Mouse (Mus musculus): Measurements from ENCODE around the gene Eaf2. TPM values are rescaled to one million over a fixed set of nuclear protein-coding genes. Genes with fewer than 3 reads are reported as not detected.
A peak's percentile ranks its signal among the peaks of the same experiment; 100 is the strongest.
"Not testable (repeated sequence)": the region's sequence is repeated elsewhere in the genome, so short reads cannot be mapped to it uniquely, and the experiment has no call there.

Gene Eaf2
- polyA plus RNA-seq, 1 experiment from 2014 or later = 0.84 TPM

DNA sequence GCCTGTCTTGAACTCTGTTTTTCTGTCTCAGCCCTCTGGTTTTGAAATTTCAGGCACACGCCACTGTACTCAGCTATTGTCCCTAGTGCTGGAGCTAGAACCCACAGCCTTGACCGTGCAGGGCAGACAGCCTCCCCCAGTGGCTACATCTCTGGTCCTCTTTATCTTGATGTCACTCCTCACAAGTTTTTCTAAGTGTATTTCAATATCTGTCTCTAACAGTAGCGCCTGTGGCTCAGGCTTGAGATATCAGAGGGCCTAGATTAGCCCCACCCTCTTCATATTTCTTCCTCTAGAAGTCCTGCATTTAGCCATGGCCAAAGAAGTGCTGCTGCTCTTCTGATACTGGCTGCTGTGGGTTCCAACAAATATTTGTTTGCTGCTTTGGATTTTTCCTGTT lies 15.8 kb upstream of the Eaf2 start:
- no peaks in the 10 kb centered on the region for H3K27me3 ChIP-seq
- ATAC-seq (replicated peaks) = no peak
- peaks cover 58% of the 10 kb centered on the region for H3K36me3 ChIP-seq
- no peaks in the 10 kb centered on the region for H3K9me3 ChIP-seq
- no peaks in the 10 kb centered on the region for H3K4me1 ChIP-seq
- no peak overlapping the region for H3K4me3 ChIP-seq
- H3K27ac ChIP-seq (replicated peaks) = no peak overlapping the region
- 94% methylated on average over 3 of the region's 3 CpGs for WGBS
- no peak overlapping the region for H3K4me2 ChIP-seq (replicated peaks)
- no peak overlapping the region for H3K9ac ChIP-seq (replicated peaks)

DNA sequence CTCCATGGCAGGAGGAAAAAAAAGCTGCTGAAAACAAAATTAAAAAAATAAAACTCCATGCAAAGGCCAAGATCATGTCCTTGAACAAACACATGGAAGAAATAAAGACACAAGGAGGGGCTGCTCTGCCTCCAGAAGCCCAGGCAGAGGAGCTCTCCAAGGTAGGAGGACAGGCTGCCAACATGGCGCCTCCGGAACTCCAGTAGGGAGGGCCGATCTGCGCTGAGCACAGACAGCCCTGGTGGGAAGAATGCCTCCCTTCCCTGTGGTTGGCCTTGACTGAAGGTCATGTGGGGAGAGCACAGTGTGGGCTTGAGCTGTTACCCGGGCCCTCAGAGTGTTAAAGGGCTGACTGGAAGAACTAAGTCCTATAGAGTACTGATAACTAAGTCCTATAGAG lies 12.7 kb upstream of the Eaf2 start:
- peaks cover 37% of the 10 kb centered on the region for H3K36me3 ChIP-seq
- no peak overlapping the region for H3K9ac ChIP-seq (replicated peaks)
- no peak overlapping the region for H3K4me2 ChIP-seq (replicated peaks)
- no peak for ATAC-seq (replicated peaks)
- 83% methylated on average over 5 of the region's 5 CpGs for WGBS
- H3K4me3 ChIP-seq = no peak overlapping the region
- H3K27me3 ChIP-seq = no peaks in the 10 kb centered on the region
- H3K4me1 ChIP-seq = peaks cover 11% of the 10 kb centered on the region
- H3K9me3 ChIP-seq = no peaks in the 10 kb centered on the region
- H3K27ac ChIP-seq (replicated peaks) = no peak overlapping the region

DNA sequence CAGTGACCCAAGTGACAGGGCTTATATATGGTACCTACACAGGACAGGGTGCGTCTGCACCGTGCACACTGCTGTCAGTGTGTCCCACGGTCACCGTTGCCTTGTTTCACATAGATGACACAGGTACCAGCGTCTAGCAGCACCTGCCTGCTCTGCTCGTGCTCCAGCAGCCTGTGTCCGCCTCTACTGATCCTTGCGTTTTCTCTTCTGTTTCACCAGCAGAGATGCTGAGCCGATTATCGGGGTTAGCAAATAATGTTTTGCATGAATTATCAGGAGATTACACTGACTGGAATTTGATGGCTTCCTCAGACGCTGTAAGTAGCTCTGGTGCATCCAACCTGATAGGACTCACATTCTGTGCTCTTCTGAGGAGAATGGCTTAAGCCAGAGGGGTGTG lies 11.1 kb upstream of the Eaf2 start:
- no peaks in the 10 kb centered on the region for H3K27me3 ChIP-seq
- no peak overlapping the region for H3K4me2 ChIP-seq (replicated peaks)
- no peak for ATAC-seq (replicated peaks)
- no peaks in the 10 kb centered on the region for H3K9me3 ChIP-seq
- no peak overlapping the region for H3K4me3 ChIP-seq
- H3K9ac ChIP-seq (replicated peaks) = no peak overlapping the region
- H3K4me1 ChIP-seq = peaks cover 11% of the 10 kb centered on the region
- peaks cover 22% of the 10 kb centered on the region for H3K36me3 ChIP-seq
- WGBS = 95% methylated on average over 11 of the region's 11 CpGs
- no peak overlapping the region for H3K27ac ChIP-seq (replicated peaks)

DNA sequence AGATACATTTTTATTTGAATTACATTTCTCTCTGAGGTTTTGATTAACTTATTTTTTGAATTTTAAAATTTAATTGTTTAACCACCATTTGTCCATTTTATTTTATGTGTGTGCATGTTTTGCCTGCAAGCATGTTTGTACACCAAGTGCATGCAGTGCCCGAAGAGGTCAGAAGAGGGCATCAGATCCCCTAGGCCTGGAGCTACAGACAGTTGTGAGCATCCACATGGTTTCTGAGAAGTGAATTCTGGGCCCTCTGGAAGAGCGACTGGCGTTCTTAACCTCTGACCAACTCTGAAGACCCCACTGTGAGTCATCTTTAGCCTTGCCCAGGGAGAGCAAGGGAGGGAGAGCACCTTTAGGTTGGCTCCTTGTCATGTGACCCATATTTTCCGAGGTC lies 10.1 kb upstream of the Eaf2 start:
- no peak overlapping the region for H3K27ac ChIP-seq (replicated peaks)
- WGBS = 88% methylated on average over 4 of the region's 4 CpGs
- no peaks in the 10 kb centered on the region for H3K9me3 ChIP-seq
- peaks cover 16% of the 10 kb centered on the region for H3K36me3 ChIP-seq
- no peak overlapping the region for H3K9ac ChIP-seq (replicated peaks)
- no peaks in the 10 kb centered on the region for H3K27me3 ChIP-seq
- H3K4me3 ChIP-seq = no peak overlapping the region
- no peak for ATAC-seq (replicated peaks)
- no peak overlapping the region for H3K4me2 ChIP-seq (replicated peaks)
- H3K4me1 ChIP-seq = peaks cover 12% of the 10 kb centered on the region

DNA sequence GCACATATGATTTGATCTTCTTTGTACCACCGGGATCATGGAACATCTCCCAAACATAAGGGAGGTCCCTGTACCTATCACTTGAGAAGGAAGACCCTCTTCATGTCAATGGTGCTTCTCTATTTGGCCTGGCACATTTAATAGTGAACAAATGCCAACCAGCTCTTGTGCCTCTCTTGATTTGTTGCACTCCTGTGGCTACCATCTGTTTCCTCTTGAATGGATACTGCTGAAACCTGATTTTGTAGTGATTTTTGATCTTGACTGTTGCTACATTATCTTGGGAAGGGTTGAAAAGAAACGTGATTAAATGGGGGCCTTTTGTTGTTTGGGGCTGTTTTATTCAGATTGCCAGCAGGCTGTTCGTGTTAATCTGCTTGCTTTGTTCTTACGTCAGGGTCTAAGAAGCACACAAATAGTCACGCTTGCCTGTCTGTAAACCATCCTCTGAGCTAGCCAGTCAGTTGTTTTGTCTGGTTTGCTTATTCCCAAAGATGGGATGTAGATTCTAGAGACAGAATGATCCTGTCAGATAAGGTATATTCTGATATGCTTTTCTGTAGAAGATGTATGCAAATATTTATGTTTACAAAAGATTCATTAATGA lies 8.0 kb upstream of the Eaf2 start:
- H3K27ac ChIP-seq (replicated peaks) = peak overlapping the region; percentile 46

GRCm38 (mm10) chr16:36877316-36877715 lies 2.5 kb upstream of the Eaf2 start:
- Histone ChIP-seq H3K27me3 (no peaks in the 10 kb centered on the region), H3K27ac (replicated peaks) (no peak overlapping the region), H3K36me3 (peaks cover 1% of the 10 kb centered on the region; the same call in 1 of the 2 replicates), H3K9me3 (no peaks in the 10 kb centered on the region), H3K9ac (replicated peaks) (no peak overlapping the region), H3K4me3 (no peak overlapping the region), H3K4me1 (peaks cover 26% of the 10 kb centered on the region), H3K4me2 (replicated peaks) (no peak overlapping the region)
- no peak for ATAC-seq (replicated peaks)
- WGBS = 80% methylated on average over 5 of the region's 5 CpGs

More for the DNA sequence above, 8.0 kb upstream of the Eaf2 start:
- Histone ChIP-seq H3K36me3 (peaks cover 6% of the 10 kb centered on the region), H3K27me3 (no peaks in the 10 kb centered on the region), H3K4me2 (replicated peaks) (no peak overlapping the region), H3K9ac (replicated peaks) (no peak overlapping the region), H3K4me3 (no peak overlapping the region), H3K4me1 (peaks cover 20% of the 10 kb centered on the region), H3K9me3 (no peaks in the 10 kb centered on the region)
- peak; percentile 43 for ATAC-seq (replicated peaks)
- WGBS = 10% methylated on average over 5 of the region's 5 CpGs

DNA sequence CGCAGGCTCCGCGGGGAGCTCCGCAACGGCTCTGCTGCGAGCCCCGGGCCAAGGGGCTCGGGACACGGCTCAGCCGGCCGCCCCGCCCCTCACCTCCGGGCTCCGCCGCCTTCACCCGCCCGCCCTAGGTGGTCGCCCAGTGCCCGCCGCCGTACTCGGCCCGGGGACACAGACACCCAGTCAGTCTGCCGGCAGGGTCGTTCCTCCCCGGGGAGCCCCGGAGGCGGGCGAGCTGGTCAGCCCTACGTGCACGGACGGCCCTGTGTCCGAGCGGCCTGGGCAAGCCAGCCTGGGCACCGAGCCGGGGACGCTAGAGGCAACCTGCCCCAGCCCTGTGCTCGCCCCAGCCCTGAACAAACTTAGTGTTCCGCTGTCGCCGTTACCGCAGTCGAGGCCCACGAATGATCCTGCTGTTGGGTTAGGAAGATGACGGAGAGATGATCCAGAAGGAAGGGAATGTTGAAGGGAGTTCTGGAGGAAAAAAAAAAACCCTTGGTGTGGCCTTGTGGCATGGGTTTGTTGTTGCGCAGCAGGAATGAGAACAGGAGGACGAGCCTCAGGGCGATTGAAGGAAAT lies 561 bp upstream of the Eaf2 start:
- Histone ChIP-seq H3K36me3 (peaks cover 14% of the 10 kb centered on the region; the same call in 1 of the 2 replicates), H3K27ac (replicated peaks) (peak overlapping the region; percentile 76), H3K9ac (replicated peaks) (peak overlapping the region; percentile 83), H3K4me3 (peak overlapping the region; percentile 79), H3K4me1 (peaks cover 26% of the 10 kb centered on the region), H3K4me2 (replicated peaks) (peak overlapping the region; percentile 82), H3K9me3 (no peaks in the 10 kb centered on the region), H3K27me3 (no peaks in the 10 kb centered on the region)
- ATAC-seq (replicated peaks) = peak; percentile 73
- WGBS = under 1% methylated on average over 47 of the region's 48 CpGs

GRCm38 (mm10) chr16:36869442-36869841 lies 5.4 kb downstream of the Eaf2 start:
- Histone ChIP-seq H3K4me3 (no peak overlapping the region), H3K4me1 (peaks cover 8% of the 10 kb centered on the region), H3K27me3 (no peaks in the 10 kb centered on the region), H3K9ac (replicated peaks) (no peak overlapping the region), H3K36me3 (peaks cover 50% of the 10 kb centered on the region), H3K9me3 (no peaks in the 10 kb centered on the region), H3K4me2 (replicated peaks) (no peak overlapping the region), H3K27ac (replicated peaks) (no peak overlapping the region)
- ATAC-seq (replicated peaks) = no peak
- WGBS = 97% methylated on average over 2 of the region's 2 CpGs

DNA sequence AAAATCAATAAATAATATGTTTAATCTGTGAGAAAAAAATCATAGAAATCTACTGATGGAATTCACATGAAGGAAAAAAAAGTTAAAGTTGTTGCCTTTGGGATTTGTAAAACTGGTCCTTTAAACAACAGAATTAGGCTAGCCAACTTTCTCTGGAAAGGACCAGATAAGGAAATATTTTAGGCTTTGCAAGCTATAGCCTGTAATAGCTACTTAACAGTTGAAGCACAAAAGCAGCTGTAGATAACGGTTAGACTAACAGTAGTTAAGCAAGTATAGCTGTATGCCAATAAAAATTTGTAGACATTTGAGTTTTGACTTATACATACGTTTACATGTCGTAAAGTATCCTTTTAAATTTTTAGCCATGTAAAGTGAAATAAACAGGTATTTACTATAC lies 11.2 kb downstream of the Eaf2 start:
- ATAC-seq (replicated peaks) = no peak
- H3K9me3 ChIP-seq = no peaks in the 10 kb centered on the region
- H3K27me3 ChIP-seq = no peaks in the 10 kb centered on the region
- H3K4me3 ChIP-seq = no peak overlapping the region
- H3K27ac ChIP-seq (replicated peaks) = no peak overlapping the region
- H3K9ac ChIP-seq (replicated peaks) = no peak overlapping the region
- H3K36me3 ChIP-seq = peaks cover 52% of the 10 kb centered on the region
- H3K4me1 ChIP-seq = no peaks in the 10 kb centered on the region
- no peak overlapping the region for H3K4me2 ChIP-seq (replicated peaks)
- WGBS = 96% methylated on average over 3 of the region's 3 CpGs

- Histone ChIP-seq H3K4me1 (no peaks in the 10 kb centered on the region), H3K27me3 (no peaks in the 10 kb centered on the region), H3K36me3 (peaks cover 35% of the 10 kb centered on the region), H3K9me3 (no peaks in the 10 kb centered on the region), H3K4me2 (replicated peaks) (no peak overlapping the region), H3K27ac (replicated peaks) (no peak overlapping the region), H3K4me3 (no peak overlapping the region), H3K9ac (replicated peaks) (no peak overlapping the region)
- 91% methylated on average over 3 of the region's 3 CpGs for WGBS
- ATAC-seq (replicated peaks) = no peak
These were observed 23.6 kb downstream of the Eaf2 start for GRCm38 (mm10) chr16:36851202-36851601.

GRCm38 (mm10) chr16:36846894-36847293 lies 27.9 kb downstream of the Eaf2 start:
- H3K9ac ChIP-seq (replicated peaks); H3K27ac ChIP-seq (replicated peaks); H3K4me1 ChIP-seq; H3K4me3 ChIP-seq; H3K9me3 ChIP-seq; ATAC-seq (replicated peaks); H3K4me2 ChIP-seq (replicated peaks); H3K27me3 ChIP-seq: not testable (repeated sequence)
- 100% methylated on average over 1 of the region's 1 CpGs for WGBS
- H3K36me3 ChIP-seq = peaks cover 35% of the 10 kb centered on the region

DNA sequence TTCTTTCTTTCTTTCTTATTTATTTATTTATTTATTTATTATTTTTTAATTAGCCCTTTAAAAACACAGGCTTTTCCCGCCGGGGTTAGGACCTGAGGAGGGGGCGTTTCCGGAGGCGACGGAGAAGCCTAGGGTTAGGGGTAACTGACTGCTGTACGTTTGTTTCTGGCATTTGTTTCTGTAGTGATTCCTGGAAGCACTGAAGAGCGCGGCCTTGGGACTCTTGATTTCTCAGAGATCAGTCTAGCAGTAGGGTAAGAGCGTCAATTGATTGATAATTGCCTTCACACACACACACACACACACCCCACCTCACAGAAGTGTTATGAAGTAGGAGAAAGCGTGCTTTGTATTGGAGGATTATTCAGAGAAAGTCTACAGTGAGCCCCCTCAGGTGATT lies 46.0 kb downstream of the Eaf2 start:
- Histone ChIP-seq H3K27ac (replicated peaks) (peak overlapping the region; percentile 75; the same call in 1 of the 2 replicates), H3K4me1 (peaks cover 24% of the 10 kb centered on the region)

More for the DNA sequence above, 46.0 kb downstream of the Eaf2 start:
- WGBS = 1% methylated on average over 11 of the region's 11 CpGs
- H3K27me3 ChIP-seq = no peaks in the 10 kb centered on the region
- peak overlapping the region; percentile 96 for H3K4me3 ChIP-seq
- H3K36me3 ChIP-seq = peaks cover 7% of the 10 kb centered on the region; the same call in 1 of the 2 replicates
- H3K4me2 ChIP-seq (replicated peaks) = peak overlapping the region; percentile 81
- peak; percentile 32 for ATAC-seq (replicated peaks)
- H3K9ac ChIP-seq (replicated peaks) = peak overlapping the region; percentile 97
- no peaks in the 10 kb centered on the region for H3K9me3 ChIP-seq

Measured in forebrain, embryonic 15.5 days (tissue).